Mouse (Mus musculus): ENCODE results near the gene A930002H24Rik.

DNA sequence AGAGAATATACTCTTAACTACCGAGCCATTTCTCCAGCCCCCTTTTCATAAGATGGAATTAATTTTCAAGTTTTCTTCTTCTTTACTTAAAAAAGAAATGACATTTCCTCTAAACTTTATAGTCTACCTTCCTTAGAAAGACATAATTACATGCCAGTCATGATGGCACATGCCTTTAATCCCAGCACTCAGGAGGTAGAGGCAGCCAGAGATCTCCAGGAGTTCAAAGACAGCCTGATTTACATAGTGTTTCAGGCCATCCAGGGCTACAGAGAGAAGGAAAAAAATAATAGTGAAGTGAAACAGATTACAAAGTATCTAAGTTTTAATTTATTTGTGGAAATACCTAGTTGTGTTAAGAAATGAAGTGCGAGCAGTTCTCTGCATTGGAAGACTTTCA is 27.4 kb downstream of the A930002H24Rik start:
- no peak for TF ChIP-seq CTCF (IDR thresholded peaks at IDR 0.05; ENCODE audit: low read depth, low read length)
- no peak for TF ChIP-seq POLR2A (IDR thresholded peaks at IDR 0.05; ENCODE audit: extremely low read depth, insufficient read depth, low read length)

Data from liver, adult 2 months (tissue).